Mouse (Mus musculus): ENCODE measurements around the gene Zkscan16. TPM values are rescaled to one million over a fixed set of nuclear protein-coding genes. Genes with fewer than 3 reads are reported as not detected.
A peak's percentile ranks its signal among the peaks of the same experiment; 100 is the strongest.

Zkscan16 gene
- polyA plus RNA-seq, 1 experiment from 2014 or later: 1.2 TPM

DNA sequence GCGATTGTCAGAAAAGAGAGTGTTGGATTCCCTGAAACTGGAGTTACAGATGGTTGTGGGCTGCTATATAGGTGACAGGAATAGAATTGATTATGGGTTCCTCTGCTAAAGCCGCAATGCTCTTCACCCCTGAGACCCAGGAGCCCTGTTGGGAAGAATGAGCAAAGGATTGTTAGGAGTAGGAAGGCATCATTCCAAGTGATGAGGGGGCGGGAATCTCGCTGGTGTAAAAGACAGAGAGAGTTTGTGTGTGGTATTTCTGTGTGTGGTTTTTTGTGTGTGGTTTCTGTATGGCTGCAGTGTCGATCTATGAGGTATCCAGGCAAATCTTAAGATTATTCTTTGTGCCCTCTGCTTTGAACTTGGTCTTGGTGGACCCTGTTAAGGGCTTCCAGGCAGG is 1.3 kb downstream of the Zkscan16 start:
- no peak overlapping the region for H3K4me2 ChIP-seq

GRCm38 (mm10) chr4:58948391-58948790 is 5.0 kb downstream of the Zkscan16 start:
- no peak for ATAC-seq (ENCODE audit: low FRiP score)
- Histone ChIP-seq H3K4me2 (no peak overlapping the region), H3K27me3 (peaks cover 7% of the 10 kb centered on the region; the same call in 1 of the 2 replicates), H3K9me3 (no peaks in the 10 kb centered on the region), H3K36me3 (replicated peaks) (no peaks in the 10 kb centered on the region), H3K4me1 (peaks cover 8% of the 10 kb centered on the region), H3K9ac (no peak overlapping the region), H3K27ac (no peak overlapping the region), H3K4me3 (replicated peaks) (no peak overlapping the region)
- 80% methylated on average over 4 of the region's 4 CpGs for whole genome bisulfite sequencing

More for the DNA sequence above, 1.3 kb downstream of the Zkscan16 start:
- no peaks in the 10 kb centered on the region for H3K36me3 ChIP-seq (replicated peaks)
- peaks cover 7% of the 10 kb centered on the region; the same call in 1 of the 2 replicates for H3K27me3 ChIP-seq
- H3K4me3 ChIP-seq (replicated peaks): no peak overlapping the region
- no peak overlapping the region for H3K9ac ChIP-seq
- 71% methylated on average over 5 of the region's 5 CpGs for WGBS
- no peak overlapping the region for H3K27ac ChIP-seq
- peaks cover 11% of the 10 kb centered on the region for H3K4me1 ChIP-seq
- H3K9me3 ChIP-seq: no peaks in the 10 kb centered on the region
- no peak for ATAC-seq (ENCODE audit: low FRiP score)

- H3K4me1 ChIP-seq: no peaks in the 10 kb centered on the region
- H3K27ac ChIP-seq: no peak overlapping the region
- H3K4me3 ChIP-seq (replicated peaks): no peak overlapping the region
- no peaks in the 10 kb centered on the region for H3K27me3 ChIP-seq
- peaks cover 9% of the 10 kb centered on the region; the same call in 1 of the 2 replicates for H3K36me3 ChIP-seq (replicated peaks)
- ATAC-seq (ENCODE audit: low FRiP score): no peak
- no peak overlapping the region for H3K4me2 ChIP-seq
- no peaks in the 10 kb centered on the region for H3K9me3 ChIP-seq
- WGBS: 92% methylated on average over 11 of the region's 11 CpGs
- no peak overlapping the region for H3K9ac ChIP-seq
Measured at GRCm38 (mm10) chr4:58952630-58953029, 9.2 kb downstream of the Zkscan16 start.

DNA sequence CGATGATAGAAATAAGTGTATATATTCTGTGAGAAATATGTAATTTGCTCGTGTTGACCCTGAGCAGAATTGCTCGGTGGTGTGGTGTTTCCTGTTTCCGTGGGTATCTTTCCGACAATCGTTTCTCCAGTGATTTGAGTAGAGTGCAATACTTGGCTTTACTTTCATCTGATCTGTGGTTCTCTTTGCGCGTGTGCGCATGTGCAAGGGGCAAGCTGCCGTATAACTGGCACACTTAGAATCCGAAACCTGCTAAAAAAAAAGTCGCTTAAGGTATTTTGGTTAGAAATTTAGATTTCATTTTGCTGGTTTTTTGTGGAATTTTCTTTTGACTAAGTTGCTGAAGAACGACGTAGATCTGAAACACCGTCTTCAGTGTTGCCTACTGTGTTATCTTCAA is 18.3 kb downstream of the Zkscan16 start:
- Histone ChIP-seq H3K4me3 (replicated peaks) (no peak overlapping the region), H3K9ac (no peak overlapping the region), H3K4me2 (no peak overlapping the region), H3K9me3 (no peaks in the 10 kb centered on the region), H3K36me3 (replicated peaks) (peaks cover 6% of the 10 kb centered on the region; the same call in 1 of the 2 replicates), H3K27me3 (no peaks in the 10 kb centered on the region), H3K27ac (no peak overlapping the region), H3K4me1 (no peaks in the 10 kb centered on the region)
- ATAC-seq (ENCODE audit: low FRiP score): no peak
- 95% methylated on average over 15 of the region's 15 CpGs for WGBS

- no peak overlapping the region for H3K27ac ChIP-seq
- no peaks in the 10 kb centered on the region for H3K27me3 ChIP-seq
- H3K9me3 ChIP-seq: no peaks in the 10 kb centered on the region
- no peak overlapping the region for H3K4me2 ChIP-seq
- no peak for ATAC-seq (ENCODE audit: low FRiP score)
- no peak overlapping the region for H3K4me3 ChIP-seq (replicated peaks)
- no peaks in the 10 kb centered on the region for H3K4me1 ChIP-seq
- 89% methylated on average over 4 of the region's 4 CpGs for WGBS
- no peaks in the 10 kb centered on the region for H3K36me3 ChIP-seq (replicated peaks)
- no peak overlapping the region for H3K9ac ChIP-seq
Measured at GRCm38 (mm10) chr4:58963271-58963670, 19.8 kb downstream of the Zkscan16 start.

DNA sequence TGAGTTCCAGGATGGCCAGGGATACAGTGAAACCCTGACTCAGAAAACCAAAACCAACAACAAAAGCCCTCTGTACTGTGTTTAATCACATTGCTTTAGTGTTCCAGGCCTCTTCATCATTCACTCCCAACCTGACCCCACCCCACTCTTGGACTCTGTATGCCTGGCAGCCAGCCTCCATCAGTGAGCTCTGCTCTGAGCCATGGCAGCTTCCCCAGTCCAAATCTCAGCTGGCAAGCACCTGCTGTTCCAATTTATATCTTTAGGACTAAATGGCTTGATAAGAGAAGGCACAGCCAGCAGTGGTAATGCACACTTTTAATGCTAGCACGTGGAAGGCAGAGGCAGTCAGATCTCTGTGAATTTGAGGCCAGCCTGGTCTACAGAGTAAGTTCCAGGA is 21.7 kb downstream of the Zkscan16 start:
- Histone ChIP-seq H3K9me3 (no peaks in the 10 kb centered on the region), H3K27ac (no peak overlapping the region), H3K4me3 (replicated peaks) (no peak overlapping the region), H3K9ac (no peak overlapping the region), H3K4me1 (no peaks in the 10 kb centered on the region), H3K27me3 (no peaks in the 10 kb centered on the region), H3K4me2 (no peak overlapping the region), H3K36me3 (replicated peaks) (no peaks in the 10 kb centered on the region)
- WGBS: 84% methylated on average over 1 of the region's 1 CpGs
- no peak for ATAC-seq (ENCODE audit: low FRiP score)

DNA sequence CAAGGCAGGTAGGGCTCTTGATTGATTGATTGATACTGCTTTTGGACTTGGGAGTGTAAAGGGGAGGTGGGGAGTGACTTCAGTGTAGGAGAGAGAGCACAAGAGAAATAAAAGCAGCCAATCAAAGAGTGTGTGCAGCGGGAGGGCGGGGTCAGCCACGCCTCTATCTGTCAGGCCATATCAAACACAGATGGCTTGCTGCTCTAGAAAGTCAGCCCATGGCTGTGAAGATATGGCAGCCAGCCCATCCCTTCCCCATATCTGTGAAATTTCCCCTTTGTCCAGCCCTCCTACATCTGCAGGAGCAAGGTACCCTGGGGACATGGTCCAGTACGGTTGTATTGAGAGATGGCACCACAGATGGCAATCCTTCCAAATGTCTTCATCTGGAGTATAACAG is 27.2 kb downstream of the Zkscan16 start:
- H3K27me3 ChIP-seq: no peaks in the 10 kb centered on the region
- 90% methylated on average over 4 of the region's 4 CpGs for WGBS
- H3K9ac ChIP-seq: no peak overlapping the region
- H3K36me3 ChIP-seq (replicated peaks): no peaks in the 10 kb centered on the region
- no peak overlapping the region for H3K27ac ChIP-seq
- no peak overlapping the region for H3K4me2 ChIP-seq
- H3K4me3 ChIP-seq (replicated peaks): no peak overlapping the region
- H3K4me1 ChIP-seq: no peaks in the 10 kb centered on the region
- no peak for ATAC-seq (ENCODE audit: low FRiP score)
- no peaks in the 10 kb centered on the region for H3K9me3 ChIP-seq

DNA sequence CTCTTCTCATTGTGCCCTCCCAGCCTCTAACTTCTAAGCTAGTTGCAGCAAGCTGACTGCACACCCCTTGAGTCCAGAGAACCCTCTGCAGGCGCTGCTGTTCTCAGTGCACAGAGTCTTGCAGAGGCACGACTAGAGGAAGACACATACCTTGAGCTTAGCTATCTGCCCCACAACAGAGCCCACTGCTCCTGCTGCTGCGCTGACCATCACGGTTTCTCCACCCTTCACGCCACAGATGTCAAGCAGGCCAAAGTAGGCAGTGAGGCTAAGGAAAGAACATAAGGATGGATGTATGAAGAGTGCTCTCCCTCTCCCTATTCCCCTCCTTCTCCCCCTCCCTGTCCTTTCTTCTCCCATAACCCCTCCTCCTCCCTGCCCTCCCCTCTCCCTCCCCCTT is 32.3 kb downstream of the Zkscan16 start:
- Histone ChIP-seq H3K27ac (no peak overlapping the region), H3K4me2 (no peak overlapping the region), H3K4me1 (no peaks in the 10 kb centered on the region), H3K9me3 (no peaks in the 10 kb centered on the region), H3K27me3 (no peaks in the 10 kb centered on the region), H3K36me3 (replicated peaks) (no peaks in the 10 kb centered on the region), H3K9ac (no peak overlapping the region), H3K4me3 (replicated peaks) (no peak overlapping the region)
- no peak for ATAC-seq (ENCODE audit: low FRiP score)
- WGBS: 79% methylated on average over 5 of the region's 5 CpGs

GRCm38 (mm10) chr4:58981421-58981820 is 38.0 kb downstream of the Zkscan16 start:
- Histone ChIP-seq H3K9ac (no peak overlapping the region), H3K4me1 (peaks cover 3% of the 10 kb centered on the region; the same call in 1 of the 2 replicates), H3K4me2 (no peak overlapping the region), H3K9me3 (no peaks in the 10 kb centered on the region), H3K27ac (no peak overlapping the region), H3K4me3 (replicated peaks) (no peak overlapping the region), H3K27me3 (no peaks in the 10 kb centered on the region), H3K36me3 (replicated peaks) (no peaks in the 10 kb centered on the region)
- WGBS: 72% methylated on average over 6 of the region's 6 CpGs
- ATAC-seq (ENCODE audit: low FRiP score): no peak

- H3K9ac ChIP-seq: no peak overlapping the region
- no peak overlapping the region for H3K4me2 ChIP-seq
- no peaks in the 10 kb centered on the region for H3K36me3 ChIP-seq (replicated peaks)
- WGBS: 87% methylated on average over 8 of the region's 8 CpGs
- H3K4me3 ChIP-seq (replicated peaks): no peak overlapping the region
- no peaks in the 10 kb centered on the region for H3K9me3 ChIP-seq
- H3K4me1 ChIP-seq: peaks cover 10% of the 10 kb centered on the region; the same call in 1 of the 2 replicates
- no peak for ATAC-seq (ENCODE audit: low FRiP score)
- H3K27ac ChIP-seq: no peak overlapping the region
- 0 out of 2 replicates have a peak, but pooled peaks cover under 1% of the 10 kb centered on the region for H3K27me3 ChIP-seq
Measured at GRCm38 (mm10) chr4:58982806-58983205, 39.4 kb downstream of the Zkscan16 start.

DNA sequence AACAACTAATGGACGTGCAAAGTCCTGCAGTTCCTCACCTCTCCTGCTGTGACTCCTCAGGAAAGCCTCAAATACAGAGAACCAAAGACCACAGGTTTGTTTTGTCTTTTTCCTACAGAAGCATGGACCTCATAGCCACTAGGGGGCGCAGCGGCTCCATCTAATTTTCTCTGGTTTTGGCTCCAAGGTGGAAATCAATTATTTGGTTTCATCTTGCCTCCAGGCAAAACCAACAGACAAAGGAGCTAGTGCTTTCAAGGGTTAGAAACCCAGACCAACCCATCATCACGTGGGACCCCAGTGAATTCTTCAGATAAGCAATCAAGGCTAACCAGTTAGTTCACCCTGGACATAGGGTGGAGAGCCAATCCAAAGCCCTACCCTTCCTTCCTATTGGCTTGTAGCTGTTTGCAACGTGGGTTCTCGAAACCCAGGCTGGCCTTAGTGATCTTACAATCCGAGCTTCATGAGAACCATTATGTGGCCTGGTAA is 41.8 kb downstream of the Zkscan16 start:
- Histone ChIP-seq H3K9me3 (no peaks in the 10 kb centered on the region), H3K4me2 (no peak overlapping the region), H3K4me1 (peaks cover 10% of the 10 kb centered on the region; the same call in 1 of the 2 replicates), H3K4me3 (replicated peaks) (no peak overlapping the region), H3K27me3 (0 out of 2 replicates have a peak, but pooled peaks cover 2% of the 10 kb centered on the region), H3K27ac (no peak overlapping the region), H3K9ac (no peak overlapping the region), H3K36me3 (replicated peaks) (no peaks in the 10 kb centered on the region)
- 24% methylated on average over 7 of the region's 7 CpGs for WGBS
- peak; percentile 43; the same call in 1 of the 2 replicates for ATAC-seq (ENCODE audit: low FRiP score)

DNA sequence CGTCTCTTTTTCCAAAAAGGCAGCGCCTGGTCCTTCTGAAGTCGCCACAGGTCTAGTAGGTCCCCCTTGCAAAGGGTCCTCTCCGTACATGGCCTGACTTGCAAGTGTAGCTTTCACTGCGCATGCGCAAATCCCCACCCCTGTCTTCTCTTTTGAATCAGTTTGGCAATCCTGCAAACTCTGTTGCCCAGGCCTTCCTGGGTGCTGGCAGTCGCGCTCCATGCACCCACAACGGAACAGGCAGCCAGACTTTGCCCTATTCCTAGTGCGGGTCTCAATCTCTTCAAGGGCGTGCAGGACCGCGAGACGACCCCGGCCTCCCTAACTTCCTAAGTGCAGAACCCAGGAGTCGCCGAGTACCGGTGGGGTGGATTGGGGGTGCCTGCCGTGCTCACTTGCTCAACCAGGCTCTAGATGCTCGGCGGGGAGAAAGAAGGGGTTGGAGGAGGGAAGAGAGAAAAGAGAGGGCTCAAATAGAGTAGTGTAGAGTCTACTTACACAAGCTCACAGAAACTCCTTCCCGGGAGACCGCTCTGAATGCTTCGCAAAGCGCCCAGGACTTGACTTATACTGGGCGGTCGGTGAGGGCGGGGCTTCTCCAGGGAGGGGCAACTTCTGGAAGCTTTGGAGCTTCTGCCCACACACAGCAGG is 43.2 kb downstream of the Zkscan16 start, which contains the start of gene Ptgr1:
TSS of gene Ptgr1 (minus strand) at position 580 of the 651 bp plus-strand sequence.
- 0 out of 2 replicates have a peak, but pooled peaks cover 2% of the 10 kb centered on the region for H3K27me3 ChIP-seq
- H3K9ac ChIP-seq: peak within 1 kb of the TSS; percentile 68
- no peaks in the 10 kb centered on the region for H3K36me3 ChIP-seq (replicated peaks)
- H3K4me2 ChIP-seq: peak within 1 kb of the TSS; percentile 84
- no peaks in the 10 kb centered on the region for H3K9me3 ChIP-seq
- 2% methylated on average over 28 of the region's 28 CpGs for WGBS
- ATAC-seq (ENCODE audit: low FRiP score): peak; percentile 49; the same call in 1 of the 2 replicates
- H3K27ac ChIP-seq: no peak within 1 kb of the TSS
- peak within 1 kb of the TSS; percentile 57 for H3K4me3 ChIP-seq (replicated peaks)
- peaks cover 10% of the 10 kb centered on the region; the same call in 1 of the 2 replicates for H3K4me1 ChIP-seq

Data from forebrain, embryonic 12.5 days (tissue).